Mouse (Mus musculus): ENCODE measurements around the gene Tsc1.
A peak's percentile ranks its signal among the peaks of the same experiment; 100 is the strongest.

Tsc1 gene

DNA sequence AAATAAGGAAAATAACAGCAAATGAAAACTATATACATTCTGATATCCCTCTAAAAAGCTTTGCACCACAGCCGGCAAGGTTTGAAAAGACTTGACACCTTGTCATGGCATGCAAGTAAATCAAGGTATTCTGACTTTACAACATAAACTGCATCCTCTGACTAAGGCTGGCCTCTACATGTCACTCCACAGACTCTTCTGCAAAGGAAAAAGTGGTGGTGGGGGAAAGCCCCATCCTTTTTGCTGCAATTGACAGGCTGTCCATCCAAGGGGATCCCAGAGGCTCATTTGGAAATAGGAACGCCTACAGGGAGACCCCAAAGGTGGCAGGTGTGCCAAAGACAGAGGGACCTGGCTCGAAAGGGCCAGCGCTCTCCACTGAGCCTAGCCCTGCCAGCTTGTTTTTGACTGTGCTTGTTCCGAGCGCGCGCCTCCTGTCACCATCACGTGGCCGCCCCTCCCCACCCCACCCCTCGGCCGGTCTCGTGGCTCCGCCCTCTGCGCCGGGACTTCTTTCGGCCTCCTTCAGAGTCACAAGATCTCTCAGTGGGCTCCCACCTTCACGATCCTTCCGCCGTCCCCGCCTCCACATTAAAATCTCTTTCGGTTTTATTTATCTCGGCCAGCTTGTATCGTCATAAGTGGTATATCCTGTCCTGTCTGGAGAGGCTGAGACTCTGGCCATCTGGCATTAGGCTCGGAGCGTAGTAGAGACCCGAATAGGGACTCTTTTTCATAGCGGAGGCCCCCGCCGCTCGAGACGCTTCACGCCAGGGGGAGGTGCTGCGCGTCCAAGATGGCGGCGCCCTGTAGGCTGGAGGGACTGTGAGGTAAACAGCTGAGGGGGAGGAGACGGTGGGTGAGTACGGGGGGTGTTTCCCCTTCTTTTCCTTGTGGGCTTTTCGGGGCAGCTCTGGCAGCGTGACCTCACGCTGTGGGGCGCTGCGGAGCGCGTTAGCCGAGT is at the start of gene Tsc1:
Tsc1 (plus strand) TSS at position 768 of the 964 bp plus-strand sequence.
- peak; percentile 99 for DNase-seq (ENCODE audit: low read depth, low spot score)

GRCm38 (mm10) chr2:28591479-28591878 is 49.5 kb upstream of the Tsc1 start:
- DNase-seq (ENCODE audit: low read depth, low spot score): no peak

GRCm38 (mm10) chr2:28592809-28593208 is 48.2 kb upstream of the Tsc1 start:
- peak; percentile 55 for DNase-seq (ENCODE audit: low read depth, low spot score)

- DNase-seq (ENCODE audit: low read depth, low spot score): no peak
Measured at GRCm38 (mm10) chr2:28596021-28596420, 45.0 kb upstream of the Tsc1 start.

GRCm38 (mm10) chr2:28596998-28597397 is 44.0 kb upstream of the Tsc1 start:
- no peak for DNase-seq (ENCODE audit: low read depth, low spot score)

GRCm38 (mm10) chr2:28597733-28598547 is 43.1 kb upstream of the Tsc1 start:
- DNase-seq (ENCODE audit: low read depth, low spot score): no peak

- no peak for DNase-seq (ENCODE audit: low read depth, low spot score)
Measured at GRCm38 (mm10) chr2:28598692-28599568, 42.1 kb upstream of the Tsc1 start.

GRCm38 (mm10) chr2:28599569-28599900 is 41.5 kb upstream of the Tsc1 start:
- no peak for DNase-seq (ENCODE audit: low read depth, low spot score)

DNA sequence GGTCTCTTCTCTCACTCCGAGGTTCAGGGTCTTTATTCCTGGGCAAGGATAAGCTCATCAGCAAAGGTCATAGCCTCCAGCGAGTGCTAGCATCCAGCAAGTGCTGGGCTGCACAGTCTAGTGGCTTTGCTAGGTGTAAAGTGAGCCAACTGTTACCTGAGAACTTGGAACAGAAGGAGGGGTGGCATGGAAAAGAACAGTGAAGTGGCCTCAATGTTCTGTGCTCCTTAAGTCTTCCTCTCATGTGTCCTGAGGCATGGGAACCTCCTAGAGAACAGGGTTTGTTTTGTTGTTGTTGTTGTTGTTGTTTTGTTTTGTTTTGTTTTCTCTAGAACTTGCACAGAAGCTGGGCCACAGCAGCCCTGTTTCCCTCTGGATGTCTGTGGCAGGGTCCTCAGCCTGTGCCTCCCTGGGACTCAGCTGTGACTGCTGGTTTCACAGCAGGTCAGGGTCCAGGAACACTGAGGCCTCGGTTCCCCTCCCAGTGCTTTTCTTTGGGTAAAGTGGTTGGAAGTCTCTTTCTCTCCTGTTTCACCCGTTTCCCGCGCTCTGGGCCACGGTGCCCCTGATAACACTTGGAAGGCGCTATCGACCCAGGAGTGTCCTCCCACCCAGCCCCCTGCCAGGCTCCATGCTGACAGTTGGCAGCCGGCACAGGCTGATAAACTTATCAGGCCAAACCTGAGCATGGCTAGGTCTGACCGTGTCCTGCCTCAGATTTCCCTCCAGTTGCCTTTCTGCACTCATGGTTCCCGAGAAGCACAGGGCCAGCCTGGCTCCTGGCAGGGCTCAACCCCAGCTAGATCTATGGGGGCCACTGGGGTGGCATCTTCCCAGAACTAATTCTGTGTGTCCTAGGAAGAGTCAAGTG is 39.1 kb upstream of the Tsc1 start:
- DNase-seq (ENCODE audit: low read depth, low spot score): no peak

- DNase-seq (ENCODE audit: low read depth, low spot score): no peak
Measured at GRCm38 (mm10) chr2:28603542-28603941, 37.5 kb upstream of the Tsc1 start.

- no peak for DNase-seq (ENCODE audit: low read depth, low spot score)
Measured at GRCm38 (mm10) chr2:28605789-28606541, 35.1 kb upstream of the Tsc1 start.

DNA sequence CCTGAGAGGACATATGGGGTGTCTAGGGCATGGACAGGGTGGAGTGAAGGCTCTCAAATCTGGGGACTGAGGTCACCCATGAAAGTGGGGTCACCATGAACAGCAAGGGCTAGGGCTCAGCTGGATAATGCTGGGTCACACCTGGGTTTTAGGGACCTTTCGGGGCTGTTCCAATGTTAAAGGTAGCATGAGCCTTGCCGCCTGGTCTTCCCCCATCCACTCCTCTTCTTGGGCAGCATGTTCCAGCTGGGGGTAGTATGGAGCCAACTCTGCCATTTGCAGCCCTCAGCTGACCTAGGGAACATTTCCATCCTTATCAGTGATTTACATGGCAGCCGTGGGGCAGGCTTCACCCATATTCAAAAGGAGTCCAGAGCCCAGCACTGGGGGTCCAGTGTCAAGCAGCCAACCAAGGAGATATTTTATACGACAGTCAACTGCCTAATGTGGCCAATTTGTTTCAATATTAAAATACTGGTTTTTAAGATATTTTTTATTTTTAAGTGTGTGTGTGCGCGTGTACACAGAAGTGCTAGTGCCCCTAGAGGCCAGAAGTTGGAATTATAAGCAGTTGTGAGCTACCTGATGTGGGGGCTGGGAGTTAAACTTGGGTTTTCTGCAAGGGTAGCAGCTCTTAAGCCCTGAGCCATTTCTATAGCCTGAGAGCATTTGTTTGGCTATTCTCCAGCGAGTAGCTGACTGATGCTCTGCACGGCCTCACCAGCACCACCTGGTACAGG is 34.3 kb upstream of the Tsc1 start:
- DNase-seq (ENCODE audit: low read depth, low spot score): no peak

DNA sequence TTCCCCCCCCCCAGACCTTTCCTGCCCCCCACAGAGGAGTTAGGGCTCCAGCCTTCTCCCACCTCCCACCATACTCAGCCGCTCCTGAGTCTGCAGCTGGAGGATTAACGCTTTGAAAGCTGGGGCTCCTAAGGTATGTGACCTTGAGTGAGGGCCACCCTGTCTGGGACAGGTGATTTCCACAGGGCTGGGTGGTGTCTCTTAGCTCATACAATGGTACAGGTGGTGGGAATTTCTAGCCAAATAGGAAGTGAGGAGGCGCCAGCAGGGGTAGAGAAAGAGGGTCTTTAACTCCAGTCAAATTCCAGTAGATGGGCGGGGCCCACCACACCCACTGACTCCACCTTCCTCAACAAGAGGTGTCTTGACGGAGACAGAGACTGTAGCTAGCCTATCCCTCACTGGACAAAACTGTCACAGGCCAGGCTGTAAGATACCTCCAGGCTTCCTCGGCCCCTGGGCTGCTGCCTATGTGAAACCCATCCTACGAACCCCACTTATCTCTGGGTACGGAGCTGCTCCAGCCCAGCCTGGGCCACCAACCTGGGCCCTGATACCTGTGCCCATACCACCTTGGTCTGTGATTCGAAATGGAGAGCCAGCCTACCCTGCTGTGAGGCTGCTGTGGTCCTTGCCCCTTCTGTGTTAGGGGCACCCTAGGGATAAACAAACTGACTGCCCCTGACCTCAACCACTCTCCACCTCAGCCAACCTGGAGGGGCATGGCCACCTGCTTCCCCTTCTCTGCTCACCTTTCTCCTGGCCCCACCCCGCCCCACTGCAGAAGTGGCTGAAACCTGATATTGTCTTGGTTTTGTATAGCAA is 33.5 kb upstream of the Tsc1 start:
- DNase-seq (ENCODE audit: low read depth, low spot score): no peak

- no peak for DNase-seq (ENCODE audit: low read depth, low spot score)
Measured at GRCm38 (mm10) chr2:28609851-28610250, 31.2 kb upstream of the Tsc1 start.

- no peak for DNase-seq (ENCODE audit: low read depth, low spot score)
Measured at GRCm38 (mm10) chr2:28610716-28611406, 30.2 kb upstream of the Tsc1 start.

DNA sequence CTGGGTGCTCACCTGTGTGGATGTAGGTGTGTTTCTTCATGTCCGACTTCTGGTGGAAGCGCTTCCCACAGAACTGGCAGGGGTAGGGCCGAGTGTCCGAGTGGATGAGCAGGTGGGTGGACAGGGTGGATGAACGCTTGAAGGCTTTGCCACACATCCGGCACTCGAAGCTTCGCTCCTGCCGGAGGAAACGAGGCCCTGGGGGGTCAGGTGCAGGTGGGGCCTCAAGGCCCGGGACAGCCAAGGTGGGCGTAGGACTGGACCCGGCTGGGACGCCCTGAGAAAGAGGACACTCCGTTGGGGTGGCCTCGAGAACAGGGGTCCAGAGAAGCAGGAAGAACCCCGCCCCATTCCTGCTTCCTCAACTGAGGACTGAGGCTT is 29.6 kb upstream of the Tsc1 start:
- no peak for DNase-seq (ENCODE audit: low read depth, low spot score)

- DNase-seq (ENCODE audit: low read depth, low spot score): no peak
Measured at GRCm38 (mm10) chr2:28612436-28613063, 28.5 kb upstream of the Tsc1 start.
